Mouse (Mus musculus) myocyte (in vitro differentiated cells): Measurements from ENCODE around the gene Kif22. TPM values are rescaled to one million over a fixed set of nuclear protein-coding genes. Genes with fewer than 3 reads are reported as not detected.
"Not testable (repeated sequence)": the region's sequence is repeated elsewhere in the genome, so short reads cannot be mapped to it uniquely, and the experiment has no call there.

ENCODE experiments used
- H3K27me3 ChIP-seq: one replicate; pipeline ENCODE4 v1.6.1; 2011; ENCODE audit not compliant: control insufficient read depth, insufficient read depth, insufficient read length
- H3K36me3 ChIP-seq: one replicate; pipeline ENCODE4 v1.6.1; 2011; ENCODE audit not compliant: control insufficient read depth, insufficient read depth
- H3K4me2 ChIP-seq: one replicate; pipeline ENCODE4 v1.6.1; 2011; ENCODE audit warnings: low read depth, control low read depth
- H3K4me3 ChIP-seq: one replicate; pipeline ENCODE4 v1.5.1; 2011; ENCODE audit warnings: mild to moderate bottlenecking, control low read depth, moderate library complexity
- H3K79me2 ChIP-seq: one replicate; pipeline ENCODE4 v1.6.1; 2011; ENCODE audit not compliant: control insufficient read depth, insufficient read depth
- H3ac ChIP-seq: one replicate; pipeline ENCODE4 v1.6.1; 2011; ENCODE audit not compliant: control insufficient read depth, insufficient read length
- CEBPB ChIP-seq: IDR thresholded peaks from 2 replicates; pipeline ENCODE4 v1.6.1; 2011; ENCODE audit warnings: mild to moderate bottlenecking, moderate library complexity; ENCODE audit not compliant: poor library complexity, insufficient read depth, severe bottlenecking
- E2F4 ChIP-seq: IDR thresholded peaks from one replicate; pipeline ENCODE4 v1.6.1; 2011; ENCODE audit warnings: mild to moderate bottlenecking, control low read depth, moderate library complexity; ENCODE audit not compliant: insufficient read depth
- MAX ChIP-seq: IDR thresholded peaks from one replicate; pipeline ENCODE4 v1.6.1; 2011; ENCODE audit warnings: low read depth, mild to moderate bottlenecking, control low read depth
- MYOD1 ChIP-seq, 3 experiments: IDR thresholded peaks; one replicate each; pipeline ENCODE4 v1.6.1; 2011; ENCODE audit warnings: control low read depth in 2 of 3, low read depth in 2 of 3, mild to moderate bottlenecking in 2 of 3, moderate library complexity in 1 of 3; ENCODE audit not compliant: insufficient read length in 2 of 3, control insufficient read depth in 1 of 3
- MYOG ChIP-seq, 3 experiments: IDR thresholded peaks; one replicate each; pipeline ENCODE4 v1.6.1; 2011; ENCODE audit warnings: control low read depth in 2 of 3, low read depth in 2 of 3, mild to moderate bottlenecking in 2 of 3; ENCODE audit not compliant: insufficient read length in 2 of 3, control insufficient read depth in 1 of 3, insufficient read depth in 1 of 3
- POLR2A ChIP-seq: IDR thresholded peaks from one replicate; pipeline ENCODE4 v1.6.1; 2011; ENCODE audit warnings: low read depth, mild to moderate bottlenecking, control low read depth, moderate library complexity; ENCODE audit not compliant: insufficient read length
- POLR2AphosphoS2 ChIP-seq: IDR thresholded peaks from one replicate; pipeline ENCODE4 v1.6.1; 2011; ENCODE audit warnings: low read depth, control low read depth; ENCODE audit not compliant: insufficient read length
- REST ChIP-seq: IDR thresholded peaks from one replicate; pipeline ENCODE4 v1.6.1; 2011; ENCODE audit warnings: mild to moderate bottlenecking, control low read depth, moderate library complexity; ENCODE audit not compliant: insufficient read depth, insufficient read length
- SRF ChIP-seq: IDR thresholded peaks from one replicate; pipeline ENCODE4 v1.6.1; 2011; ENCODE audit warnings: low read depth; ENCODE audit not compliant: control insufficient read depth, insufficient read length
- TCF12 ChIP-seq: IDR thresholded peaks from one replicate; pipeline ENCODE4 v1.6.1; 2011; ENCODE audit warnings: mild to moderate bottlenecking, control low read depth; ENCODE audit not compliant: poor library complexity, insufficient read depth, severe bottlenecking
- TCF3 ChIP-seq: IDR thresholded peaks from one replicate; pipeline ENCODE4 v1.6.1; 2011; ENCODE audit warnings: low read depth, control low read depth; ENCODE audit not compliant: insufficient read length
- USF1 ChIP-seq: IDR thresholded peaks from one replicate; pipeline ENCODE4 v1.6.1; 2011; ENCODE audit warnings: low read depth, mild to moderate bottlenecking, control low read depth, moderate library complexity
- polyA plus RNA-seq: library from polyadenylated mRNA; unstranded; fragments of >200 nt; fragmentation: generic; extraction: Trizol; gene quantifications from one replicate; pipeline ENCODE4 v1.2.1, GENCODE M21; 2012; ENCODE audit warnings: missing spikeins

Gene Kif22
- polyA plus RNA-seq, 1 experiment, result 29.9 TPM

DNA sequence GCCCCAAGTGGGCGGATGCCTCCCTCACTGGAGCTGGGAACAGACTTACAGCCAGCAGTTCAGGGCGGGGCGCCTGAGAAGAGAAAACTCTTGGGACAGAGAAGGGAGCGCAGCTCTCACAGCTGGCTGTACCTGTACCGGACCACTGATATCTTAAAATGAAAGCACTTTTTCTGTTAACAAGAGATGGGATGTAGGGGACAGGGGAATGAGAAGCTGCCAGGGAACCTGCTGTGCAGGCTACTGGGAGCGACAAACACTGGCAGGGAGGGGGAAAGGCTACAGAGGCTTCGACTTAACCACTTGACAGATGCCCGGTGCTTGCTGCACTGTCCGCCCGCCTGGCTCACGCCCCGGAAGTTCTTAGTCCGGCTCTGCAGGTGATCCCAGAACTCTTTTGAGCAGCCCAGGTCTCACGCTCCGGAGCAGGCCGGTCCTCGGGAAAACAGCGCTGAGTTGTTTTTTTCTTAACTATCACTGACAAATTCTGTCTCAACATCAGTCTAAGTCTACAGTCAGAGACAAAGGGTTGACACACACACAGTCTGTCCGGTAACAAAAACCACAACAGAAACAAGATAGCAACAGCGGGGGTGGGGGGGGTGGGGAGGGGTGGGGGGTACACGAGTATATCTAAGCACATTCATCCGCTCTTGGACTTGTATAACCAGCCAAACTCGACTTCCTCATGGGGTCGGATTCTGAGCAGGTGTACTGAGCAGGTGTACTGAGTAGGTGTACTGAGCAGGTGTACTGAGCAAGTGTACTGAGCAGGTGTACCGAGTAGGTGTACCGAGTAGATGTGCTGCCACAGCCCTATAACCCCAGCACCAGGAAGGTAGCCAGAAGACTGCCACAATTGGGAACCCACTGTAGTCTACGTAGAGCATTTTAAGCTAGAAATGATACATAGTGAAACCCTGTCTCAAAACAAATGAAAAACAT, 46.9 kb upstream of the Kif22 start:
- peaks cover 9% of the 10 kb centered on the region for H3K36me3 ChIP-seq
- TF ChIP-seq MYOG (IDR thresholded peaks at IDR 0.05; ENCODE audit: control insufficient read depth in 1 of 3, insufficient read depth in 1 of 3, insufficient read length in 2 of 3, low read depth in 2 of 3) (peak in 1 of 3 experiments; percentile 36), SRF (no peak), TCF12 (peak; percentile 8), MYOD1 (IDR thresholded peaks at IDR 0.05; ENCODE audit: control insufficient read depth in 1 of 3, insufficient read length in 2 of 3, low read depth in 2 of 3) (peak in 2 of 3 experiments; percentile 50 to 91)
- H3K27me3 ChIP-seq, result no peaks in the 10 kb centered on the region
- peak overlapping the region; percentile 36 for H3K4me2 ChIP-seq
- peaks cover 20% of the 10 kb centered on the region for H3K79me2 ChIP-seq
- no peak overlapping the region for H3ac ChIP-seq
- H3K4me3 ChIP-seq, result no peak overlapping the region

DNA sequence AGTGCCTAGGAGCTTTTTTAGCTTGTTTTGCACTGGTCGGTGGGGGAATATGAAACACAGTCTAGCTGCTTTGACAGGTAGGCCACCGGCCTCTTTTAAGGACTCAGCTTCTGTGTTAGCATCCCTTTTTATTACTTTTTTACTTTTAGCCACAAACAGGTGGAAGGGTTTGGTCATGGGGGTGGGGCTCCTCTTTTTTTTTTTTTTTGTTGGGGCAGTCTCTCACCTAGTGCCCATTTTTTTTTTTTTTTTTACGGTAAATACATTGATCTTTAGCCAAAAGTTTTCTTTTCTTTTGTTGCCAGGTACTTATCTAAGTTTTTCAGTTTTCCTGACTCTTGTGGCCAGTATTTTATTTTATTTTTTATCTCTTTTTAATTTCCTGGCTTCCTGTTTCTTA, 45.8 kb upstream of the Kif22 start:
- Histone ChIP-seq H3ac (no peak overlapping the region), H3K27me3 (no peaks in the 10 kb centered on the region), H3K79me2 (peaks cover 18% of the 10 kb centered on the region), H3K36me3 (peaks cover 6% of the 10 kb centered on the region), H3K4me3 (no peak overlapping the region), H3K4me2 (no peak overlapping the region)
- TF ChIP-seq MAX (no peak), CEBPB (no peak), TCF3 (no peak), MYOD1 (IDR thresholded peaks at IDR 0.05; ENCODE audit: control insufficient read depth in 1 of 3, insufficient read length in 2 of 3, low read depth in 2 of 3) (no peak), REST (no peak), POLR2AphosphoS2 (no peak), POLR2A (no peak), USF1 (no peak), TCF12 (no peak), SRF (no peak), E2F4 (no peak), MYOG (IDR thresholded peaks at IDR 0.05; ENCODE audit: control insufficient read depth in 1 of 3, insufficient read depth in 1 of 3, insufficient read length in 2 of 3, low read depth in 2 of 3) (no peak)

DNA sequence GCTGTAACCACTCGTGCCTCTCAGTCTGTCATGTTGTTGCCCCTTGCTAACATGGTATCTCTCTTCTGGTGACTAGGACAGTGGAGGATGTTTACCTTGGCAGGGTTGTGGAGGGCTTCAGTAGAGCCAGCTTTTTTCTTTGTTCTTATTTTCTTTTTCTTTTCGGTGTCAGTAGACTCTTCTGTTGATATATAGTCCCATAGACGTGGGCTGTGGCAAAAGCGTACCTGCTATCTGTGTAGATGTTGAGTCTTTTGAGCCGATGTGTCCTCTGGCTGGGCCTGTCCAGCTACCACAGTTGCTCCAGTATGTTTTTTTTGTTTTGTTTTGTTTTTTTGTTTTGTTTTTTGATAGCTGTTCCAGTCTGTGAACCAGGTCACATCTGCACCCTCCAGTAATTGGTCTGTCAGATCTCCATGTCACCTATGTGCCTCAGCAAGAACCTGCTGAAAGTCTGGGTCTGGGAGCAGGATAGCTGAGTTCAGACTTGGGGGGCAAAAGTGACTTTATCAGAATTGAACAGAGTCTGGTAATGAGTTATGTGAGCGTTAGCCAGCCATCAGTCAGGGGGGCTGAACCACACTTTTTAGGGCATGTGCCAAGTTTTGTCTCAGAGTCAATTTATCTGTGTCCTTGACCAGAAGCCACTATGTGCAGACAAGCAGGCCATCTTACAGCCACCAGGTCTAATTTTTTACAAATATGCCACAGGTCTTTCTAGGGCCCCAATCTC, 45.2 kb upstream of the Kif22 start, which contains the start of gene Zg16:
Gene Zg16, minus strand, starts transcription at position 51 of the 733 bp plus-strand sequence.
- not testable (repeated sequence) for H3K27me3 ChIP-seq, H3ac ChIP-seq, H3K4me2 ChIP-seq, H3K36me3 ChIP-seq, H3K4me3 ChIP-seq
- H3K79me2 ChIP-seq, result peaks cover 11% of the 10 kb centered on the region

DNA sequence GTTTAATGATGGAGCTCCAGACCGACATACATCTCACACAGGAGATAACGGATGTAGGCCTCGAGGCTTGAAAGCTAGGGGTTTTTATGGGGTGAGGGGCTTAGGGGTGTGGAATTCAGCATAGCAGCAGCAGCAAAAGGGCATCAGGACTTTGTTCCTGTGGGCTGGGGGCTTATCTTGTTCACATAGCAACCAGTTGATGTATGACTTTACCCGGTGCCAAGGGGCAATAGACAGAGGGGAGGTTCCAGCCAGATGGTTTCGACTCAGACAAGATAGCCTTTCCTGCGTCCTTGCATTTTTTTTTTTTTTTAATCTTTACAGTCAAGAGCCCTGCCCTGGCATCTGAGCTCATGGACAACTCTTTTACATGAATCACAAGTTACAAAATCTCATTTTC, 43.5 kb upstream of the Kif22 start:
- H3K36me3 ChIP-seq, H3K79me2 ChIP-seq: not testable (repeated sequence)

DNA sequence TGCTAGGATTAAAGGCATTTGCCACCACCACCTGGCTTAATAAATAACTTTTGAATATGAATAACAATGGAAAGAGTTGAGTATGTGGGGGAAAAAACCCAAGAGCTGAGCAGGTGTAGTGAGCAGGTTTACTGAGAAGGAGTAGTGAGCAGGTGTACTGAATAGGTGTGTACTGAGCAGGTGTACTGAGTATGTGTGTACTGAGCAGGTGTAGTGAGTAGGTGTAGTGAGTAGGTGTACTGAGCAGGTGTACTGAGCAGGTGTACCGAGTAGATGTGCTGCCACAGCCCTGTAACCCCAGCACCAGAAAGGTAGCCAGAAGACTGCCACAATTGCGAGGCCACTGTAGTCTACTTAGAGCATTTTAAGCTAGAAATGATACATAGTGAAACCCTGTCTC, 42.5 kb upstream of the Kif22 start:
- Histone ChIP-seq H3K36me3 (no peaks in the 10 kb centered on the region), H3K4me3 (no peak overlapping the region), H3K79me2 (no peaks in the 10 kb centered on the region), H3K4me2 (no peak overlapping the region), H3K27me3 (no peaks in the 10 kb centered on the region), H3ac (no peak overlapping the region)
- peak in 1 of 3 experiments; percentile 59 for TF ChIP-seq MYOD1 (IDR thresholded peaks at IDR 0.05; ENCODE audit: control insufficient read depth in 1 of 3, insufficient read length in 2 of 3, low read depth in 2 of 3)
- TF ChIP-seq POLR2AphosphoS2, result no peak

More for the DNA sequence above, 43.5 kb upstream of the Kif22 start:
- H3ac ChIP-seq, H3K27me3 ChIP-seq, H3K4me2 ChIP-seq, H3K4me3 ChIP-seq: not testable (repeated sequence)
